ENCODE assay signal across 11 mouse cellular contexts in the genomic region with DNA sequence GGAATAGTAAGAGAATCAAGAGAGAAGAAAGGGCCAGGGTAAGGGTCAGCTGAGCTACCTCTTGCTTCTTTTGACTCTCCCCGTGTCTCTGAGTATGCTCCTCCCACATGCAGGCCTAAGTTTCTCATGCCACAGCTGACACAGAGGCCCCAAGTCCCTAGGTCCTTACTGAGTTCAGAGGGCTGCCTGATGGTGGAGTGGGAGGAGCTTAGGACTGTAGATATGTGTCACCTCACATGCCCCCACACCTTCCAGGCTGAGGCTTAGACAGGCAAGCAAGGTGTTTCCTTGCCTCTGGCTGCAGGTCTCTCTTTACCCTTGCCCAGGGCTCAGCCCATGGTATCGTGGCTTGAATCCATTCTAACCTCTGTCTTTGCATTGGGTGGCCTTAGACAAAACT.
"Had no signal": no experiment of that assay in that cellular context is flagged by ENCODE, and none has a peak within 500 bp of the region (broad histone marks: within the 10 kb centered on the region; RNA-seq: fewer than 3 reads in every experiment).

No protein-coding gene starts in this region.

- H3K4me1 ChIP-seq: liver, embryonic 15.5 days had no signal

- H3K4me2 ChIP-seq: liver, embryonic 15.5 days had no signal

- H3K9me3 ChIP-seq: liver, embryonic 15.5 days had no signal

- H3K9ac ChIP-seq: liver, embryonic 15.5 days had no signal

- H3K27me3 ChIP-seq: liver, embryonic 15.5 days had no signal

- H3K36me3 ChIP-seq: liver, embryonic 15.5 days had no signal

- DNase-seq: kidney, adult 18-20 months; kidney, postnatal 25 days; layer of hippocampus, adult 9-11 months; lung, adult 18-20 months; lung, postnatal 14 days; lung, postnatal 4 days; midbrain, embryonic 14.5 days; thymus, postnatal 36 days had no signal

- H3K27ac ChIP-seq: kidney, postnatal 0 days; layer of hippocampus, adult 2 months; liver, embryonic 15.5 days had no signal

- H3K4me3 ChIP-seq: layer of hippocampus, adult 2 months; liver, embryonic 15.5 days had no signal
